Mouse (Mus musculus): ENCODE measurements around the gene Wasf2. TPM values are rescaled to one million over a fixed set of nuclear protein-coding genes. Genes with fewer than 3 reads are reported as not detected.

Wasf2 gene
- polyA plus RNA-seq, 1 experiment from 2014 or later = 23.1 TPM

DNA sequence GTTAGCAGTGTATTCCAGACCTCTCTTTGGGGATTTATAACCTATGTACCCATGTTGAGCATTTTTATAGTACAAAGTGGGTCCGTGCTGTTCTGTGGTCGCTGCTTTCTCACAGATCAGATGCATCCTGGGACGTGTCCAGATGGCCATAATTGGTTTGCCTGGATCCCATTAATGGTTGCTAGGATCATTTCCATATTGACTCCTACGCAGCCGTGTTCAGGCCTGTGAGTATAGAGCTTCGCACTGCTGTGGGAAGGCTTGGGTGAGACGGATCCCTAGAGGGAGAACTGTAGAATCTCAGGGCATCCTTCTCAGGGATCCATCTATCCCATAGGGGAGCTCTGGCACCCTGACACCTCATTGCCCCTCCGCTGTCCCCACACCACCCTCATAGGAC is 99.3 kb downstream of the Wasf2 start:
- H3K36me3 ChIP-seq (ENCODE audit: control insufficient read depth, insufficient read depth, low read length) = no peaks in the 10 kb centered on the region
- no peak overlapping the region for H3K27ac ChIP-seq (replicated peaks; ENCODE audit: low read depth, low read length)
- no peak overlapping the region for H3K4me2 ChIP-seq (ENCODE audit: low read length)
- ATAC-seq (ENCODE audit: low FRiP score, low TSS enrichment) (no peak), DNase-seq (no peak)
- H3K4me3 ChIP-seq (replicated peaks; ENCODE audit: low read depth, low read length) = no peak overlapping the region
- no peaks in the 10 kb centered on the region for H3K27me3 ChIP-seq (ENCODE audit: control insufficient read depth, insufficient read depth, low read length)
- 58% methylated on average over 8 of the region's 8 CpGs for WGBS
- H3K9ac ChIP-seq (replicated peaks; ENCODE audit: low read length) = no peak overlapping the region
- no peaks in the 10 kb centered on the region for H3K9me3 ChIP-seq (ENCODE audit: control insufficient read depth, low read length)
- no peaks in the 10 kb centered on the region for H3K4me1 ChIP-seq (ENCODE audit: control insufficient read depth, insufficient read depth, low read length)

DNA sequence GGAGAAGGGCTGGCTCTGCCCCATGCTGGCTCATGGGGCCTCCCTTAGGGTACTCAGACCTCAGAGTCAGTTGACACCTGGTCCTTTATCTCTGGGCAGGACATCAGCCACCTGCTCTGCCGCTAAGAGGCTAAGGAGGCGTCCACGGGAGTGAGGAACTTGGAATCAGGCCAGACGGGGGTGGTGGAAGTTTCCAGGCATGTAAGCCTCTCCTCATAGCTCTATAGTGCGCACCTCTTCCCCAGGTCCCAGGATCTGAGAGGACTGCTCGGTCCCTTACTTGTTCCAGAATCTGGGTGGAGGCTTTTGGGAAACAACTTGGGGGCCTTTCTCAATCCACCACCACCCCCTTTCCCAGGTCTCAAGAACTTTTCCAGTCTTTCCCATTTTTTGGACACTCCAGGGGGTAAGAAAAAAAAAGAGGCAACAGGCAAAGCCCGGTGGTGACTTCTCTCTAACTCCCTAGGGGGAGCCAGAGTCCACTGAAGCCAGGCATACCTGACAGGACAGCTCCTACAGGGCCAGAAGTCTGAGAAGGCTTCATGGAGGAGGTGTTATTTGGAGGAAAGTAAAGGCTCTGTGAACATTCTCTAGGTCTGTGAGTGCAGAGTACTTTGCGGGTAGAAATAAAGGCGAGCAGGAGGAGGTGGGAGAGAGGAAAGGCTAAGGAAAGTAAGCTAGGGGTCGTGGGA is 103.1 kb downstream of the Wasf2 start:
- Histone ChIP-seq H3K9ac (replicated peaks; ENCODE audit: low read length) (no peak overlapping the region), H3K9me3 (ENCODE audit: control insufficient read depth, low read length) (no peaks in the 10 kb centered on the region), H3K4me1 (ENCODE audit: control insufficient read depth, insufficient read depth, low read length) (no peaks in the 10 kb centered on the region), H3K27me3 (ENCODE audit: control insufficient read depth, insufficient read depth, low read length) (no peaks in the 10 kb centered on the region), H3K27ac (replicated peaks; ENCODE audit: low read depth, low read length) (no peak overlapping the region), H3K36me3 (ENCODE audit: control insufficient read depth, insufficient read depth, low read length) (no peaks in the 10 kb centered on the region), H3K4me2 (ENCODE audit: low read length) (no peak overlapping the region), H3K4me3 (replicated peaks; ENCODE audit: low read depth, low read length) (no peak overlapping the region)
- 42% methylated on average over 10 of the region's 10 CpGs for WGBS
- ATAC-seq (ENCODE audit: low FRiP score, low TSS enrichment) (no peak), DNase-seq (peak; percentile 27)

DNA sequence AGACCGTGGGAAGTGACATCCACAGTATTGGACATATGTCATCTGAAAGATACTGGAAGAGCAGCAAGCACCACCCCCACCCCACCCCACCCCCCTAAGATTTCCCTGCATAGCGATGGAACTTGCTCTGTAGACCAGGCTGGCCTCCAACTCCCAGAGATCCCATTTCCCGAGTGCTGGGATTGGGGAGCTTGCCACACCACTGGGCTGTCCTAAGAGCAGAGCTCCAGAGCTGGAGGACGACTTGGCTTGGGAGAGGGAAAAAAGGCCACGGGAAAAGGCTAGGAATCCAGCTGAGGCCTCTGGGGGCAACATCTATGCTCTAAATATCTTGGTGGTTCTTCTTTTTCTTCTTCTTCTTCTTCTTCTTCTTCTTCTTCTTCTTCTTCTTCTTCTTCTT is 104.5 kb downstream of the Wasf2 start:
- Histone ChIP-seq H3K4me2 (ENCODE audit: low read length) (no peak overlapping the region), H3K4me1 (ENCODE audit: control insufficient read depth, insufficient read depth, low read length) (no peaks in the 10 kb centered on the region), H3K27me3 (ENCODE audit: control insufficient read depth, insufficient read depth, low read length) (peaks cover 1% of the 10 kb centered on the region; the same call in 1 of the 2 replicates), H3K9me3 (ENCODE audit: control insufficient read depth, low read length) (no peaks in the 10 kb centered on the region), H3K9ac (replicated peaks; ENCODE audit: low read length) (no peak overlapping the region), H3K4me3 (replicated peaks; ENCODE audit: low read depth, low read length) (no peak overlapping the region), H3K27ac (replicated peaks; ENCODE audit: low read depth, low read length) (no peak overlapping the region), H3K36me3 (ENCODE audit: control insufficient read depth, insufficient read depth, low read length) (no peaks in the 10 kb centered on the region)
- DNase-seq (no peak), ATAC-seq (ENCODE audit: low FRiP score, low TSS enrichment) (no peak)
- WGBS = 73% methylated on average over 5 of the region's 5 CpGs

GRCm38 (mm10) chr4:133235415-133235814 is 105.1 kb downstream of the Wasf2 start:
- Histone ChIP-seq H3K9me3 (ENCODE audit: control insufficient read depth, low read length) (no peaks in the 10 kb centered on the region), H3K9ac (replicated peaks; ENCODE audit: low read length) (no peak overlapping the region), H3K36me3 (ENCODE audit: control insufficient read depth, insufficient read depth, low read length) (no peaks in the 10 kb centered on the region), H3K4me1 (ENCODE audit: control insufficient read depth, insufficient read depth, low read length) (no peaks in the 10 kb centered on the region), H3K4me2 (ENCODE audit: low read length) (no peak overlapping the region), H3K27me3 (ENCODE audit: control insufficient read depth, insufficient read depth, low read length) (peaks cover 7% of the 10 kb centered on the region), H3K27ac (replicated peaks; ENCODE audit: low read depth, low read length) (no peak overlapping the region), H3K4me3 (replicated peaks; ENCODE audit: low read depth, low read length) (no peak overlapping the region)
- no peak for DNase-seq
- 76% methylated on average over 5 of the region's 5 CpGs for WGBS
- no peak for ATAC-seq (ENCODE audit: low FRiP score, low TSS enrichment)

- no peak overlapping the region for H3K4me2 ChIP-seq (ENCODE audit: low read length)
- peaks cover 32% of the 10 kb centered on the region for H3K27me3 ChIP-seq (ENCODE audit: control insufficient read depth, insufficient read depth, low read length)
These were observed 107.6 kb downstream of the Wasf2 start for GRCm38 (mm10) chr4:133237911-133238310.

DNA sequence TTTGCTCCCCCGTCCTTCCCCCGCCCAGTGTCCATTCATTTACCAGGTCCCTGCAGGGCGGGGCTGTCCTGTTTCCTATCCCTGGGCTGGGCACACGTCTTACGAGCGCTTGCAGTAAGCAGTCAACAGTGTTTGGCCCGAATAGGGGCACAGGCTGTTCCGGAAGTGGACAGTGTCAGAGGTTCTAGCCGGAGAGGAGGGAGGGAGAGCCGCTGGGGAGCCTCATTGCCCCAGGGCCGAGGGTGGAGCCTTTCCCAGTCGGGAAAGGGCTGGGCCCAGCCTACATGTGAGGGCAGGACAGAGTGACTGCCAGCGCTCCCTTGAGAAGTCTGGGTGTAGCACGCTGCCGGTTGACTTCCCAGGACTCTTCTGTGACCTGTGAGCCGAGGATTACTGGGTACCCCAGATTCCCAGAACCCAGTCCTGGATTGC is 110.2 kb downstream of the Wasf2 start, which contains the start of gene Map3k6:
Gene Map3k6 (plus strand): TSS at position 329 of the 432 bp plus-strand sequence.
- no peaks in the 10 kb centered on the region for H3K4me1 ChIP-seq (ENCODE audit: control insufficient read depth, insufficient read depth, low read length)
- no peak within 1 kb of the TSS for H3K27ac ChIP-seq (replicated peaks; ENCODE audit: low read depth, low read length)
- WGBS = 5% methylated on average over 16 of the region's 16 CpGs
- H3K36me3 ChIP-seq (ENCODE audit: control insufficient read depth, insufficient read depth, low read length) = no peaks in the 10 kb centered on the region
- ATAC-seq (ENCODE audit: low FRiP score, low TSS enrichment) (no peak), DNase-seq (no peak)
- no peaks in the 10 kb centered on the region for H3K9me3 ChIP-seq (ENCODE audit: control insufficient read depth, low read length)
- H3K9ac ChIP-seq (replicated peaks; ENCODE audit: low read length) = peak within 1 kb of the TSS; percentile 52; the same call in 1 of the 2 replicates
- peak within 1 kb of the TSS; percentile 47 for H3K4me3 ChIP-seq (replicated peaks; ENCODE audit: low read depth, low read length)
- peaks cover 39% of the 10 kb centered on the region for H3K27me3 ChIP-seq (ENCODE audit: control insufficient read depth, insufficient read depth, low read length)
- peak within 1 kb of the TSS; percentile 75 for H3K4me2 ChIP-seq (ENCODE audit: low read length)

More at GRCm38 (mm10) chr4:133237911-133238310, 107.6 kb downstream of the Wasf2 start:
- WGBS = 77% methylated on average over 4 of the region's 4 CpGs
- no peak for ATAC-seq (ENCODE audit: low FRiP score, low TSS enrichment)
- no peak for DNase-seq
- Histone ChIP-seq H3K4me3 (replicated peaks; ENCODE audit: low read depth, low read length) (no peak overlapping the region), H3K27ac (replicated peaks; ENCODE audit: low read depth, low read length) (no peak overlapping the region), H3K9ac (replicated peaks; ENCODE audit: low read length) (no peak overlapping the region), H3K36me3 (ENCODE audit: control insufficient read depth, insufficient read depth, low read length) (no peaks in the 10 kb centered on the region), H3K9me3 (ENCODE audit: control insufficient read depth, low read length) (no peaks in the 10 kb centered on the region), H3K4me1 (ENCODE audit: control insufficient read depth, insufficient read depth, low read length) (no peaks in the 10 kb centered on the region)

- Histone ChIP-seq H3K27me3 (ENCODE audit: control insufficient read depth, insufficient read depth, low read length) (peaks cover 40% of the 10 kb centered on the region), H3K9ac (replicated peaks; ENCODE audit: low read length) (peak overlapping the region; percentile 52; the same call in 1 of the 2 replicates), H3K36me3 (ENCODE audit: control insufficient read depth, insufficient read depth, low read length) (no peaks in the 10 kb centered on the region), H3K27ac (replicated peaks; ENCODE audit: low read depth, low read length) (no peak overlapping the region), H3K4me2 (ENCODE audit: low read length) (peak overlapping the region; percentile 75), H3K4me3 (replicated peaks; ENCODE audit: low read depth, low read length) (peak overlapping the region; percentile 47), H3K4me1 (ENCODE audit: control insufficient read depth, insufficient read depth, low read length) (no peaks in the 10 kb centered on the region), H3K9me3 (ENCODE audit: control insufficient read depth, low read length) (no peaks in the 10 kb centered on the region)
- peak; percentile 89 for DNase-seq
- peak; percentile 85 for ATAC-seq (ENCODE audit: low FRiP score, low TSS enrichment)
- under 1% methylated on average over 78 of the region's 78 CpGs for WGBS
These were observed 110.9 kb downstream of the Wasf2 start for GRCm38 (mm10) chr4:133240934-133241908.

DNA sequence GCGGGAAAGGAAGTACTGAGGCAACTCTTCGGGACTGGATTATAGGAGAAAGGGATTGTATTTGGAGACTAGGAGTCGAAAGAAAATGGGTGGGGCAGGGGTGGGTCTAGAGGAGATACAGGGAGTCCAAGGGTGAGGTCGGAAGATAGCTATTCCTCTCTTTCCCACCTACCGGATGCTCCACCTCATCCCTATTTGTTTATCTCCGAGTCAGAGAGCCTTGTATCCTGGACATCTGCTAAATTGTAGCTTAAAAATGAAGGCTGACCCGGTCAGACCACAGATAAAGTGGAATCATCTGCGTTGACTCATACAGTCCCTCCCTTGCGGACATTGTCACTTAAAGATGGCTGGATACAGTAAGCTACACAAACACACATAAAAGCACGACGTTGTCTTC is 111.6 kb downstream of the Wasf2 start:
- Histone ChIP-seq H3K4me2 (ENCODE audit: low read length) (peak overlapping the region; percentile 75), H3K9me3 (ENCODE audit: control insufficient read depth, low read length) (no peaks in the 10 kb centered on the region), H3K9ac (replicated peaks; ENCODE audit: low read length) (no peak overlapping the region), H3K27ac (replicated peaks; ENCODE audit: low read depth, low read length) (no peak overlapping the region), H3K4me3 (replicated peaks; ENCODE audit: low read depth, low read length) (peak overlapping the region; percentile 47; the same call in 1 of the 2 replicates), H3K4me1 (ENCODE audit: control insufficient read depth, insufficient read depth, low read length) (no peaks in the 10 kb centered on the region), H3K36me3 (ENCODE audit: control insufficient read depth, insufficient read depth, low read length) (no peaks in the 10 kb centered on the region), H3K27me3 (ENCODE audit: control insufficient read depth, insufficient read depth, low read length) (peaks cover 46% of the 10 kb centered on the region)
- no peak for ATAC-seq (ENCODE audit: low FRiP score, low TSS enrichment)
- WGBS = 36% methylated on average over 11 of the region's 11 CpGs
- no peak for DNase-seq
